Mouse (Mus musculus) left cerebral cortex, postnatal 25 days (tissue): ENCODE results near the gene Mlycd. TPM values are rescaled to one million over a fixed set of nuclear protein-coding genes. Genes with fewer than 3 reads are reported as not detected.

Experiments
- DNase-seq, 2 experiments: peaks; one replicate each; pipeline ENCODE4 v3.0.0; 2022; ENCODE audit warnings: low spot score in 2 of 2, mixed read lengths in 1 of 2
- intact Hi-C: fragments of 180-260 bp; cut with DNase I; formaldehyde crosslinking; loops from one replicate; pipeline ENCODE4 v1.15.1; 2025
- total RNA-seq, 2 experiments: library from RNA; stranded (reverse); gene quantifications; 2 replicates each; pipeline ENCODE4 v1.2.3; 2021

The Mlycd gene
- total RNA-seq, 2 experiments from 2014 or later: 28.6 to 30.3 TPM

GRCm38 (mm10) chr8:119446211-119446989, 51.7 kb downstream of the Mlycd start, which contains the start of gene Necab2:
Gene Necab2, plus strand, starts transcription at chr8:119446719.
- intact Hi-C loops: loop anchor here (1.0 to 10.0 kb wide), 5 partner anchors 52 to 328 kb away; partner anchors contain the start of genes Taf1c and Tldc1

GRCm38 (mm10) chr8:119446990-119447780, 52.5 kb downstream of the Mlycd start:
- intact Hi-C loops: loop anchor here (1.0 to 10.0 kb wide), 5 partner anchors 51 to 328 kb away; partner anchors contain the start of genes Taf1c and Tldc1

More at GRCm38 (mm10) chr8:119446211-119446989, 51.7 kb downstream of the Mlycd start, which contains the start of gene Necab2:
- DNase-seq: peak; percentile 88

GRCm38 (mm10) chr8:119447781-119448170, 53.1 kb downstream of the Mlycd start:
- no peak for DNase-seq
- intact Hi-C loops: loop anchor here (2.0 to 10.0 kb wide), 4 partner anchors 75 to 327 kb away; partner anchors contain the start of genes Taf1c and Tldc1

More at GRCm38 (mm10) chr8:119446990-119447780, 52.5 kb downstream of the Mlycd start:
- no peak for DNase-seq

DNA sequence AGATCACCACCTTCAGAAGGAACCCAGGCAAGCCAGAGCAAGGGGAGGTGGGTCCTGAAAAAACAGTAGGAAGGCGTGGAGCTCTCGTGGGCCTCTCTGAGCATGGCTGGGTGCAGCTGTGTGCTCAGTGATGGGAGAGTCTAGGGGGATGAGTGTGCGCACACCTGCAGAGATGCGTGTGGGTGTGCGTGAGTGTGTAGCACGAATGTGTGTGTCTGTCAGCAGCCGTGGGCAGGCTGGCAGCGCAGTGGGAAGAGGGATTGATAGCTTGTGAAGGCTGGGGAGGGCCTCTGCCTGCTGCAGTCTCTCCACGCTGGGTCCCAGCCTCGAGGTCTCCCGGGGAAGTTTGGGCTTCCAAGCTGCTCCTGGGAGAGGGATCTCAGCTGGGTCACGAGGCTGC, 54.9 kb downstream of the Mlycd start:
- DNase-seq: peak; percentile 69 to 77

DNA sequence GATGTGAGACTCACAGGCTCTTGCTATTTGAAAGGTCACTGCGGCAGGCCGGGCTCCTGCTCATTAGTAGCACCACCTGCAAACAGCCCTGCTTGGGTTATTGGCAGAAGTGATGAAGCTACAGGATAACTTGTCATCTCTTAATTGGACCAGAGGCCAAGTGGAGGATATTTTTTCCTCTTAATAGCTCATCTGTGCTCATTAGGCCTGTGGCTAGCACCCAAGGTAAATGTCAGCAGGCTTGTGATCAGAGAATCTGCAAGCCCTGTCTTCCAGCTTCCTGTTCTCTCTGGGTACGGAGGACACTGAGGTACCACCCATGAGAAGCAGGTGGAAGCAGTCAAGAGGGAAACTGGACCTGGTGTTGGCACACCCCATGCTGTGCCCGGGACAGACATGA, 56.5 kb downstream of the Mlycd start:
- DNase-seq: no peak
- intact Hi-C loops: no loop called here

More for the DNA sequence above, 54.9 kb downstream of the Mlycd start:
- intact Hi-C loops: loop anchor here (5.0 to 10.0 kb wide), 2 partner anchors 73 to 325 kb away; partner anchors contain the start of gene Tldc1

GRCm38 (mm10) chr8:119452919-119453318, 58.2 kb downstream of the Mlycd start:
- intact Hi-C loops: no loop called here

GRCm38 (mm10) chr8:119456045-119456444, 61.4 kb downstream of the Mlycd start:
- DNase-seq: no peak
- intact Hi-C loops: no loop called here

More at GRCm38 (mm10) chr8:119452919-119453318, 58.2 kb downstream of the Mlycd start:
- DNase-seq: no peak

DNA sequence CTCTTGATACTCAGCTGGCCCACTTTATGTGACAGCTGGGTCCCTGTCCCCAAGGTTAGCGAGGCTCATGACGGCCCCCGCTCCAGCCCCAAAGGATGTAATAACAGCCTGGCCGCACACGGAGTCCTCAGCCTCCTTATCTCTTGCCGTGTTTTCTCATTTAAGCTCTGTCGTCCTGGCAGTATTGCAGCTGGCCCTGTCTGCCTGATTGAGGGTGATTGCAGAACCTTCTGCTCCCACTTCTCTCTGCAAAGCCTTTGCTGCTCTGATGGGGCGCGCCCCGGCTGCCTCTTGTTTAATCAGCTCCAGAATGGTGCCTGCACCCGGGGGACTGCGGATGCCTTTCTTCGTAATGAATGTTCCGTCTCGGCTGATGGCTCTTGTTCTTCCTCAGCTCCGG, 65.0 kb downstream of the Mlycd start:
- intact Hi-C loops: no loop called here

More for the DNA sequence above, 65.0 kb downstream of the Mlycd start:
- no peak for DNase-seq

Other genes starting within 250 kb of the Mlycd start
- 100 to 1,000 TPM; 402 to 432 TPM for gene Hsbp1, start 50.4 kb upstream of the Mlycd start, total RNA-seq
- 1 to 10 TPM in 1 of 2 experiments, under 1 TPM in 1; 0.55 to 1.0 TPM for gene Osgin1, start 39.2 kb downstream of the Mlycd start, total RNA-seq
- gene Necab2, start 51.8 kb downstream of the Mlycd start, total RNA-seq: 10 to 100 TPM; 59.0 to 73.8 TPM
- gene Slc38a8, start 106.8 kb downstream of the Mlycd start, total RNA-seq: under 1 TPM; 0.34 to 0.69 TPM
- gene Mbtps1, start 163.9 kb downstream of the Mlycd start, total RNA-seq: 10 to 100 TPM; 62.3 to 68.5 TPM
- gene Hsdl1, start 180.3 kb downstream of the Mlycd start, total RNA-seq: 10 to 100 TPM; 44.8 to 47.1 TPM
- under 1 TPM; 0.21 to 0.25 TPM for gene Dnaaf1, start 180.4 kb downstream of the Mlycd start, total RNA-seq
- 1 to 10 TPM; 9.9 to 10.0 TPM for gene Taf1c, start 210.3 kb downstream of the Mlycd start, total RNA-seq
- gene Adad2, start 217.9 kb downstream of the Mlycd start, total RNA-seq: under 1 TPM; 0.23 to 0.55 TPM
- gene Kcng4, start 240.8 kb downstream of the Mlycd start, total RNA-seq: 1 to 10 TPM; 3.3 to 4.0 TPM